Comparison of ENCODE assay signal across 11 mouse cellular contexts in genomic region chr11:68732066-68732465, GRCm38 (mm10). TPM values are rescaled to one million over a fixed set of nuclear protein-coding genes. Genes with fewer than 3 reads are reported as not detected.
"Had no signal": no experiment of that assay in that cellular context is flagged by ENCODE, and none has a peak within 500 bp of the region (broad histone marks: within the 10 kb centered on the region; RNA-seq: fewer than 3 reads in every experiment).

No protein-coding gene starts in this region.

- H3K27ac ChIP-seq: kidney, postnatal 0 days; limb, embryonic 13.5 days; liver, embryonic 14.5 days; midbrain, embryonic 13.5 days; neural tube, embryonic 12.5 days; stomach, postnatal 0 days had no signal

- H3K9me3 ChIP-seq: midbrain, embryonic 13.5 days had no signal

- DNase-seq: layer of hippocampus, adult 9-11 months; layer of hippocampus, postnatal 36 days; lung, adult 18-20 months; lung, postnatal 36 days had no signal

- H3K9ac ChIP-seq: limb, embryonic 13.5 days; liver, embryonic 14.5 days; midbrain, embryonic 13.5 days; neural tube, embryonic 12.5 days had no signal

- H3K4me1 ChIP-seq: midbrain, embryonic 13.5 days; neural tube, embryonic 12.5 days had no signal

- H3K27me3 ChIP-seq: limb, embryonic 13.5 days; midbrain, embryonic 13.5 days; neural tube, embryonic 12.5 days had no signal

- H3K4me2 ChIP-seq: limb, embryonic 13.5 days; midbrain, embryonic 13.5 days; neural tube, embryonic 12.5 days had no signal

- ATAC-seq: midbrain, embryonic 13.5 days had no signal

- H3K4me3 ChIP-seq: limb, embryonic 13.5 days; midbrain, embryonic 13.5 days; neural tube, embryonic 12.5 days had no signal

RNA-seq across cellular contexts. Expression of gene Myh10, which starts 40.7 kb away (rescaled TPM):
- total RNA-seq: neutrophil, adult 5-6 weeks had no signal
